Mouse (Mus musculus): ENCODE results near the gene Trpt1. TPM values are rescaled to one million over a fixed set of nuclear protein-coding genes. Genes with fewer than 3 reads are reported as not detected.
"Not testable (repeated sequence)": the region's sequence is repeated elsewhere in the genome, so short reads cannot be mapped to it uniquely, and the experiment has no call there.

Gene Trpt1
- polyA plus RNA-seq, 1 experiment from 2014 or later: 6.9 TPM

GRCm38 (mm10) chr19:6987904-6988285 lies 8.0 kb upstream of the Trpt1 start:
- WGBS: 5% methylated on average over 8 of the region's 8 CpGs
- H3K4me3 ChIP-seq (replicated peaks): peak overlapping the region; percentile 94
- peak overlapping the region; percentile 91 for H3K9ac ChIP-seq

DNA sequence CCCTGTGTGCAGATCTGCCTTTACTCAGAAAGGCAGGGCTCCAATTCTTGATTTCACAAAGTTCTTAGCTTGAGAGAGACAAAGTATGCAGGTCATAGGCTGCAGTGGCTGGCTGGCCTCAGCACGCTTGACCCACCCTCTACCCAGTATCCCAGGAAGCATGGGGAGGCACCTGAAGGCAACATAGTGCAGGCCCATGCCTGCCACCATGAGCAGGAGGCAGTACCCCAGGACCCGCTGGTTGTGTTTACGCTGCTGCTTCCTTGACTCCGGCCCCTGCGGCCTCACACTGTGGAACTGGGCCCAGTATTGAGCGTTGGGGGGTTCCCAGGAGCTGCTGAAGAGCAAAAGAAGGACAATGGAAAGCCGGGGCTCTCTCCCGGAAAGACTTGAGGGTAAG lies 6.7 kb upstream of the Trpt1 start:
- no peak overlapping the region for H3K27ac ChIP-seq
- no peak overlapping the region for H3K4me3 ChIP-seq (replicated peaks)
- ATAC-seq: no peak
- no peak overlapping the region for H3K9ac ChIP-seq
- H3K4me2 ChIP-seq (replicated peaks): 0 out of 2 replicates have a peak overlapping the region, but pooled peaks have one; percentile 9
- 86% methylated on average over 8 of the region's 8 CpGs for WGBS
- peaks cover 32% of the 10 kb centered on the region for H3K4me1 ChIP-seq (replicated peaks)
- peaks cover 9% of the 10 kb centered on the region for H3K36me3 ChIP-seq
- H3K9me3 ChIP-seq: no peaks in the 10 kb centered on the region
- H3K27me3 ChIP-seq (replicated peaks): no peaks in the 10 kb centered on the region

More at GRCm38 (mm10) chr19:6987904-6988285, 8.0 kb upstream of the Trpt1 start:
- ATAC-seq: no peak; the same call in 1 of the 2 replicates
- Histone ChIP-seq H3K4me2 (replicated peaks) (peak overlapping the region; percentile 87), H3K4me1 (replicated peaks) (peaks cover 25% of the 10 kb centered on the region), H3K9me3 (no peaks in the 10 kb centered on the region), H3K27me3 (replicated peaks) (no peaks in the 10 kb centered on the region), H3K27ac (peak overlapping the region; percentile 92), H3K36me3 (peaks cover 9% of the 10 kb centered on the region)

DNA sequence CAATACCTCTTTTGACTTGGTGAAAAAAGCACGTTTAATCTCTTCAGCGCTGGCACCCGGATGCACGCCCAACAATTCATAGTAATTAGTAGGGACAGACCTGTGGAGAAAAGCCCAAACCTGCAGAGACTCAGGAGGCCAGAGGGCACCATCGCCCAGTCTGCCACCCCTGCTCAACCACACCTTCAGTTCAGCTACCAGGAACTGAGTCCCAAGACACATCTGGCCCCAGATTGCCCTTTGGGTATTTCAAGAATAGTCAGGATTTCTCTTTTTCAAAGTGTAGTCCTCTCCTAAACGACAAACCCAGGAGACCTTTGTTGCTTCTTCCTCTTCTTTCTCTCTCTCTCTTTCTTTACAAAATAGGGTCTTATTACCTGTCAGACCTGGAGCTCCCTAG lies 5.2 kb upstream of the Trpt1 start:
- H3K36me3 ChIP-seq: no peaks in the 10 kb centered on the region
- no peak for ATAC-seq
- WGBS: 91% methylated on average over 6 of the region's 6 CpGs

DNA sequence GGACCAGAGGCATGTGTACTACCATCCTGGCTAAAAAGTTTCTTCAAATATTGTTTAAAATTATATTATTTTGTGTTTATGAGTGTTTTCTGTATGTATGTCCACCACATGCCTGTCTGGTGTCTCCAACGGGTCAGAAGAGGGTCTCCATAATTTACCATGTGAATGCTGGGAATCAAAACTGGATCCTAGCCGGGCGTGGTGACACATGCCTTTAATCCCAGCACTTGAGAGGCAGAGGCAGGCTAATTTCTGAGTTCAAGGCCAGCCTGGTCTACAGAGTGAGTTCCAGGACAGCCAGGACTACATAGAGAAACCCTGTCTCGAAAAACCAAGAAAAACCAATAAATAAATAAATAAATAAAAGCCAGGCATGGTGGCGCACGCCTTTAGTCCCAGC lies 4.8 kb upstream of the Trpt1 start:
- not testable (repeated sequence) for H3K27ac ChIP-seq, ATAC-seq
- 92% methylated on average over 6 of the region's 6 CpGs for WGBS

More for the DNA sequence above, 5.2 kb upstream of the Trpt1 start:
- Histone ChIP-seq H3K4me2 (replicated peaks) (no peak overlapping the region), H3K9me3 (no peaks in the 10 kb centered on the region), H3K9ac (no peak overlapping the region), H3K27me3 (replicated peaks) (no peaks in the 10 kb centered on the region), H3K4me1 (replicated peaks) (peaks cover 39% of the 10 kb centered on the region), H3K27ac (no peak overlapping the region), H3K4me3 (replicated peaks) (no peak overlapping the region)

GRCm38 (mm10) chr19:6992011-6992858 lies 3.7 kb upstream of the Trpt1 start, which contains the start of gene Dnajc4:
Gene Dnajc4, minus strand, starts transcription at chr19:6992572.
- H3K4me3 ChIP-seq (replicated peaks): peak within 1 kb of the TSS; percentile 54
- peak; percentile 95 for ATAC-seq
- H3K9ac ChIP-seq: peak within 1 kb of the TSS; percentile 65
- H3K36me3 ChIP-seq: no peaks in the 10 kb centered on the region
- no peaks in the 10 kb centered on the region for H3K27me3 ChIP-seq (replicated peaks)
- H3K4me1 ChIP-seq (replicated peaks): peaks cover 39% of the 10 kb centered on the region
- H3K27ac ChIP-seq: peak within 1 kb of the TSS; percentile 46
- H3K4me2 ChIP-seq (replicated peaks): peak within 1 kb of the TSS; percentile 89
- 2% methylated on average over 37 of the region's 37 CpGs for WGBS
- no peaks in the 10 kb centered on the region for H3K9me3 ChIP-seq

More for the DNA sequence above, 4.8 kb upstream of the Trpt1 start:
- not testable (repeated sequence) for H3K9ac ChIP-seq; H3K4me3 ChIP-seq (replicated peaks); H3K4me2 ChIP-seq (replicated peaks); H3K36me3 ChIP-seq; H3K9me3 ChIP-seq; H3K27me3 ChIP-seq (replicated peaks)
- H3K4me1 ChIP-seq (replicated peaks): peaks cover 34% of the 10 kb centered on the region

DNA sequence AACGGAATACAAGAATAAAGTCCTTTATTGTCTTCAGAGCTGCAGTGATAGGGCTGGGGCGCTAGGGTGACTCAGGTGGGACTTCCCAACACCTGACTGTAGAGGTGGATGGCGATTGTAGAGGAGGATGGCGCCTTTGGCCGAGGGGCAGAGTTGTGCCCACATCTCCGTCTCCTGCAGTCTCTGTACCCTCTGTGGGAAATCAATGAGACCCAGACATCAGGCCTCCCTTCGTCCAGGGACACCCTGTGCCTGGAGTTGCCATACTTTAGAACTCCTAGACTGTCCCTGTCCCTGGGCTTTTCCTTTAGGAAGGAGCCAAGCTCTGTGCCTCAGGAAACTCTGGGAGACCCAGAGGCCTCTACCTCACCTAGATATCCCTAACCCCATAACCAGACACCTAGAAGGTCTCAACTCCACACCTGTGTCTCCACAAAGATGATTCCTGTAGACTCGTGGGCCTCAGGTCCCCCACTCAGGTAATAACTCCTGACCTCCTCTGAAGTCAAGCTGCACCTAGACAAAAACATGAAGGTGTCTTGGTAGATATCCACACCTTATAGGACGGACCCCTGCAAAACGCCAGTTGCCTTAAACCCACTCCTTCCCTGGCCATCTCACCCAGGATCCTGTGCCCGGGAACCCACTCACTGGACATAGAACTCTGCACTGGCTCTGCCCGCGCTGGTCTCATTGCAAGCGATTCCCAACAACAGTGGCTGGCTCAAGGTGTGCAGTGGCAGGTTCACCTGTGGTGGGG lies 2.7 kb upstream of the Trpt1 start:
- ATAC-seq: no peak
- Histone ChIP-seq H3K27me3 (replicated peaks) (no peaks in the 10 kb centered on the region), H3K4me3 (replicated peaks) (peak overlapping the region; percentile 54), H3K36me3 (no peaks in the 10 kb centered on the region), H3K4me2 (replicated peaks) (peak overlapping the region; percentile 89), H3K4me1 (replicated peaks) (peaks cover 37% of the 10 kb centered on the region), H3K9me3 (no peaks in the 10 kb centered on the region), H3K9ac (peak overlapping the region; percentile 65), H3K27ac (0 out of 2 replicates have a peak overlapping the region, but pooled peaks have one; percentile 33)
- WGBS: 62% methylated on average over 14 of the region's 14 CpGs

GRCm38 (mm10) chr19:6994002-6994401 lies 1.9 kb upstream of the Trpt1 start:
- Histone ChIP-seq H3K4me3 (replicated peaks) (no peak overlapping the region), H3K36me3 (no peaks in the 10 kb centered on the region), H3K27me3 (replicated peaks) (no peaks in the 10 kb centered on the region), H3K4me2 (replicated peaks) (no peak overlapping the region), H3K9me3 (no peaks in the 10 kb centered on the region), H3K9ac (no peak overlapping the region), H3K4me1 (replicated peaks) (peaks cover 36% of the 10 kb centered on the region), H3K27ac (no peak overlapping the region)
- ATAC-seq: no peak
- 82% methylated on average over 8 of the region's 8 CpGs for WGBS

- Histone ChIP-seq H3K27me3 (replicated peaks) (no peaks in the 10 kb centered on the region), H3K4me1 (replicated peaks) (peaks cover 36% of the 10 kb centered on the region), H3K9me3 (no peaks in the 10 kb centered on the region), H3K4me3 (replicated peaks) (no peak overlapping the region), H3K4me2 (replicated peaks) (peak overlapping the region; percentile 91), H3K36me3 (0 out of 2 replicates have a peak, but pooled peaks cover 2% of the 10 kb centered on the region), H3K27ac (no peak overlapping the region), H3K9ac (peak overlapping the region; percentile 75)
- no peak for ATAC-seq
- WGBS: 91% methylated on average over 8 of the region's 8 CpGs
These were observed 1.4 kb upstream of the Trpt1 start for GRCm38 (mm10) chr19:6994489-6994888.

GRCm38 (mm10) chr19:6995255-6995991 lies 508 bp upstream of the Trpt1 start:
- Histone ChIP-seq H3K9ac (peak overlapping the region; percentile 75), H3K36me3 (0 out of 2 replicates have a peak, but pooled peaks cover 3% of the 10 kb centered on the region), H3K27me3 (replicated peaks) (no peaks in the 10 kb centered on the region), H3K27ac (peak overlapping the region; percentile 46), H3K4me3 (replicated peaks) (peak overlapping the region; percentile 64), H3K9me3 (no peaks in the 10 kb centered on the region), H3K4me2 (replicated peaks) (peak overlapping the region; percentile 91), H3K4me1 (replicated peaks) (peaks cover 36% of the 10 kb centered on the region)
- no peak for ATAC-seq
- WGBS: 49% methylated on average over 20 of the region's 21 CpGs

GRCm38 (mm10) chr19:6997721-6998290 lies 1.9 kb downstream of the Trpt1 start:
- Histone ChIP-seq H3K27ac (no peak overlapping the region), H3K9me3 (no peaks in the 10 kb centered on the region), H3K36me3 (0 out of 2 replicates have a peak, but pooled peaks cover 3% of the 10 kb centered on the region), H3K4me3 (replicated peaks) (no peak overlapping the region), H3K9ac (no peak overlapping the region), H3K4me2 (replicated peaks) (no peak overlapping the region), H3K4me1 (replicated peaks) (peaks cover 34% of the 10 kb centered on the region), H3K27me3 (replicated peaks) (no peaks in the 10 kb centered on the region)
- no peak for ATAC-seq
- 89% methylated on average over 9 of the region's 9 CpGs for WGBS

- Histone ChIP-seq H3K9ac (no peak overlapping the region), H3K4me1 (replicated peaks) (peaks cover 25% of the 10 kb centered on the region), H3K27me3 (replicated peaks) (no peaks in the 10 kb centered on the region), H3K9me3 (no peaks in the 10 kb centered on the region), H3K27ac (no peak overlapping the region), H3K36me3 (0 out of 2 replicates have a peak, but pooled peaks cover 3% of the 10 kb centered on the region), H3K4me2 (replicated peaks) (no peak overlapping the region), H3K4me3 (replicated peaks) (no peak overlapping the region)
- peak; percentile 64 for ATAC-seq
- WGBS: 90% methylated on average over 19 of the region's 19 CpGs
These were observed 3.6 kb downstream of the Trpt1 start for GRCm38 (mm10) chr19:6999360-7000063.
